Mouse (Mus musculus) small intestine, adult 2 months (tissue): Measurements from ENCODE around the gene Gna11. TPM values are rescaled to one million over a fixed set of nuclear protein-coding genes. Genes with fewer than 3 reads are reported as not detected.

Source experiments
- H3K27ac ChIP-seq: fragments of 200-500 bp; 2 replicates; pipeline ENCODE4 v1.5.1; 2012; ENCODE audit warnings: low read depth, low read length, control low read depth, inconsistent platforms; ENCODE audit not compliant: insufficient read depth
- H3K27me3 ChIP-seq: fragments of 200-500 bp; 2 replicates; pipeline ENCODE4 v1.6.1; 2012; ENCODE audit warnings: mild to moderate bottlenecking, moderate library complexity, low read length, inconsistent platforms; ENCODE audit not compliant: control insufficient read depth, insufficient read depth
- H3K36me3 ChIP-seq: fragments of 200-500 bp; 2 replicates; pipeline ENCODE4 v1.6.1; 2012; ENCODE audit warnings: mild to moderate bottlenecking, low read length, control low read depth, inconsistent platforms; ENCODE audit not compliant: control insufficient read depth, insufficient read depth
- H3K4me1 ChIP-seq: fragments of 200-500 bp; 2 replicates; pipeline ENCODE4 v1.6.1; 2012; ENCODE audit warnings: low read length, inconsistent platforms, mixed read lengths; ENCODE audit not compliant: control insufficient read depth, insufficient read depth, insufficient read length
- H3K4me3 ChIP-seq: fragments of 200-500 bp; 2 replicates; pipeline ENCODE4 v1.5.1; 2012; ENCODE audit warnings: low read depth, mild to moderate bottlenecking, control low read depth, inconsistent platforms, low read length, moderate library complexity
- CTCF ChIP-seq: fragments of 200-500 bp; IDR thresholded peaks from 2 replicates; pipeline ENCODE4 v1.5.1; 2012; ENCODE audit warnings: low read depth, mild to moderate bottlenecking, control low read depth, inconsistent platforms, low read length, moderate library complexity, mixed read lengths; ENCODE audit not compliant: insufficient replicate concordance, insufficient read length; ENCODE audit errors: extremely low read depth
- POLR2A ChIP-seq: fragments of 200-500 bp; IDR thresholded peaks from 2 replicates; pipeline ENCODE4 v1.6.1; 2012; ENCODE audit warnings: low read depth, mild to moderate bottlenecking, control low read depth, inconsistent platforms, low read length, moderate library complexity
- WGBS: fragments of 180-500 bp; shearing (Covaris S2); methylation state at CpG from one replicate; pipeline ENCODE4 v1.1.7; 2018; 5-methylcytosine and 5-hydroxymethylcytosine counted together
- polyA plus RNA-seq: library from polyadenylated mRNA; depleted of rRNA; stranded (reverse); fragments of >200 nt; gene quantifications from 2 replicates; pipeline ENCODE4 v1.2.3, GENCODE M21; 2012

Gna11 gene
- polyA plus RNA-seq, 1 experiment: 828 TPM

DNA sequence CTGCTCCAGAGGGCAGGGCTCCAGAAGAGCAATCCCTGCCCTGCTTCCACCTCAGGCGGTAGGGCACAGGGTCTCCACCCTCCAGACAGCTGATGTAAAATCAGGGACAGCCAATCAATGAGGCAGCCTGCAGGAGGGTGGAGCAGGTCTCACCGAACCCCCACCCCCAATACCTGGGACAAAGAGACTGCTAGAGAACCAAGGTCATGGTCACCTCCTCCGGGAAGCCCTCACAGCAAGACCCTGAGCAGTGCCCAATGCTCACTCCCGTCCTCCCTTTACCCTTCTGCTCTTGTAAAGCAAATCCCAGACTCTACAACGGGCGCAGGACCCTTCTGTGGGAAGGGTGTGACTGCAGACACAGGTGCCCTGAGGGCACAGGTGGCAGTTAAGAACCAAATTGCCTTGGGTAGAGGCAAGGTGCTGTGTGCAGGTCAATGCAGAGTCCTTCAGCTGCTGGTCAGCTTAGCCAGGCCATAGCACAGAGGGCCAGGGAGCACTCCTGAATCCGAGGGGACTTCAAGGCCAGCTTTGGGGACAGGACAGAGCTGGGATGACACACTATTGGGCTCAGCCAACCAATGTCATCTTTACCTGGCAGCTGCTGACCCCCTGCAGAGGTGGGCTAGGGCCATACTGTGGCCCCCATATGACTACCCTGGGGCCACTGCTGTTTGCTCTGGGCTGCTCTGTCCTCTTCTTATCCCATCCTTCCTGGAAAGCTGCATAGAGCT, 2.1 kb downstream of the Gna11 start:
- peaks cover 43% of the 10 kb centered on the region for H3K4me1 ChIP-seq
- TF ChIP-seq POLR2A: peak; percentile 68; the same call in 1 of the 2 replicates
- TF ChIP-seq CTCF: no peak
- H3K27ac ChIP-seq: peak overlapping the region; percentile 98
- H3K36me3 ChIP-seq: peaks cover 40% of the 10 kb centered on the region
- H3K27me3 ChIP-seq: no peaks in the 10 kb centered on the region
- WGBS: 31% methylated on average over 7 of the region's 7 CpGs
- peak overlapping the region; percentile 84 for H3K4me3 ChIP-seq

DNA sequence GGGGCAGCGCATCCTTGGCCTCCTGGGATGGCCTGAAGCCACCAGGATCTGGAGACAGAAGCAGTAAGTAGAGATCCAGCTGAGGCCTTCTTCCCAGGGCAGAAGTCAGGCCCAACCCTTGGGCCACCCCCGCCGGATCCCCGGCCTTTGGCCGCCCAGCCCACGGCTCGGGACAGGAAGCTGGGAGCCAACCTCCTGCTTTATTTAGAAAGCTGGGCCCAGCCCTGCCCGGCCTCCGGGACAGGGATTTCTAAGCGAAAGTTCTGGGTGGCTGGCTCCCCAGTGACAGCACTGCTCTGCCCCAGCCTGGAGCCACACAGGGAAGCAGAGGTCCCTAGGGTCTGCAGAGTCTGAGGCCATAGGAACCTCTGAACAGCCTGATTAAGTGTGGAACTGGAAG, 3.2 kb downstream of the Gna11 start:
- H3K4me1 ChIP-seq: peaks cover 45% of the 10 kb centered on the region
- 5% methylated on average over 10 of the region's 10 CpGs for WGBS
- TF ChIP-seq CTCF (no peak), POLR2A (peak; percentile 84)

DNA sequence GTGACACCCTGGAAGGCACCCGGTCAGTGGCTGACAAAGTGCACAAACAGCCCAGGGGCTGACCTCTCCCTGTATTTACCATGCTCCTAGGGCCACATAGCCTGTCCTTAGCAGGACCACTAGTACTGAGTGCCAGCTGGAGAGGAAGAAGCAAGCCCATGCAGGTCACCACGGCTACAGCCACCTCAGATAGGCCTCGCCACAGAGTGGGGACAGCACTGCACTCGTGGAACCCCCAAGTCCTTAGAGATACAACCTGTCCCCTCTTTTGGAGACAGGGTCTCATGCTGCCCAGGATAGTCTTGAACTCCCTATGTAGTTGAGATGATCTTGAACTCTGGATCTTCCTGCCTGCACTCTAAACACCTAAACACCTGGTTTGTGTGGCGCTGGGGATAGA, 3.6 kb downstream of the Gna11 start:
- Histone ChIP-seq H3K4me1 (peaks cover 43% of the 10 kb centered on the region), H3K4me3 (peak overlapping the region; percentile 84), H3K27me3 (no peaks in the 10 kb centered on the region), H3K36me3 (peaks cover 46% of the 10 kb centered on the region), H3K27ac (peak overlapping the region; percentile 98)
- 32% methylated on average over 5 of the region's 5 CpGs for WGBS
- no peak for TF ChIP-seq CTCF
- no peak for TF ChIP-seq POLR2A

More for the DNA sequence above, 3.2 kb downstream of the Gna11 start:
- H3K36me3 ChIP-seq: peaks cover 44% of the 10 kb centered on the region
- H3K27ac ChIP-seq: peak overlapping the region; percentile 98
- H3K27me3 ChIP-seq: no peaks in the 10 kb centered on the region
- H3K4me3 ChIP-seq: peak overlapping the region; percentile 84

DNA sequence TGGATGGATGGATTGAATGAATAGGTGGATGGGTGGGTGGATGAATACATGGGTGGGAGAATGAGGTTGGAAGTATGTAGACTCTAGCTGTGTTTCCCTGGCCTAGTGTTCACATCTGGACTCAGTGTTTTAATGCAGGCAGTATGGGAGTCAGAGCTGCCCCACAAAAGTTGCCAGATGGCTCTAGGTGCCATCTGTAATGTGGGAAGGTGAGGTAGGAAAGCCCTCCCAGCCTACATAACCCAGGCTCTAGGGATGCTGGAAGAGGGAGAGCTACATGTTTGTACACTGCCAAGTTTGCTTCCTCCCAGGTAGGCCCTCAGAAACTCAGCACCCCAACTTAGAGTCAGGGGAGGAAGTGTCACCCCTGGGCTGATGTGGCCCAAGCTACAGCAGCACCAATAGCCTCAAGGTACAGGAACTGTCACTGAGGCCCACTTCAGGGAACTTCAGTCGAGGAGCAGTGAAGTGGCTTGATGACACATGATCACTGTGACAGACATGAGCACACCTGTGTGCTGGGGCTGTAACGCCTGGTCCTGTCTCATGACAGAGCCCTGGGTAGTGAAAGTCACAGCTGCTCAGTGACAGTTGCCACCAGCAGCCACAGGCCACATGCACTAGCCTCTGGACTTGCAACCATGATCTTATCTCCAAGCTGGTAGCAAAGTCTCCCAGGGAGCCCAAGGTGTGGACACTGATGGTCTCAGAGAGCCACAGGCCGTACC, 6.5 kb downstream of the Gna11 start:
- no peak for TF ChIP-seq POLR2A
- no peak for TF ChIP-seq CTCF
- H3K4me1 ChIP-seq: peaks cover 47% of the 10 kb centered on the region
- H3K27ac ChIP-seq: peak overlapping the region; percentile 84
- peaks cover 67% of the 10 kb centered on the region for H3K36me3 ChIP-seq
- WGBS: 34% methylated on average over 3 of the region's 3 CpGs
- H3K27me3 ChIP-seq: no peaks in the 10 kb centered on the region
- no peak overlapping the region for H3K4me3 ChIP-seq

DNA sequence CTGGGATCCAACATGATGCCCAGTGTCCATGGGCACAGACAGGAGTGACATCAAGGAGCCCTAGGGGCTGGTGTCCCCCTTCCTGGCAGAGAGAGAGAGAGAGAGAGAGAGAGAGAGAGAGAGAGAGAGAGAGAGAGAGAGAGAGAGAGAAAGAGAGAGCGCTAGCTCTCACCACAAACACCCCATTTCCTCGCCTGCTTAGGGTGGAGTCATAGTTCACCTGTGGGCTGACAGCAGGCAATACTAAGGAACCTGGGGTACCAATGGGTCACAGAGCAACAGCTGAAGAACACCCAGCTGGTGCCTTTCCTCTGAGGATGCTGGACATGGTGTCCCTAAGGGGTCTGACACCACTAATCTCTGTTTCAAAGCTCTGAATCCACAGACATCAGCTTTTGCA, 7.6 kb downstream of the Gna11 start:
- TF ChIP-seq POLR2A (no peak), CTCF (no peak)
- Histone ChIP-seq H3K4me3 (no peak overlapping the region), H3K36me3 (peaks cover 71% of the 10 kb centered on the region), H3K4me1 (peaks cover 47% of the 10 kb centered on the region), H3K27ac (no peak overlapping the region; the same call in 1 of the 2 replicates), H3K27me3 (no peaks in the 10 kb centered on the region)
- WGBS: 66% methylated on average over 2 of the region's 2 CpGs

DNA sequence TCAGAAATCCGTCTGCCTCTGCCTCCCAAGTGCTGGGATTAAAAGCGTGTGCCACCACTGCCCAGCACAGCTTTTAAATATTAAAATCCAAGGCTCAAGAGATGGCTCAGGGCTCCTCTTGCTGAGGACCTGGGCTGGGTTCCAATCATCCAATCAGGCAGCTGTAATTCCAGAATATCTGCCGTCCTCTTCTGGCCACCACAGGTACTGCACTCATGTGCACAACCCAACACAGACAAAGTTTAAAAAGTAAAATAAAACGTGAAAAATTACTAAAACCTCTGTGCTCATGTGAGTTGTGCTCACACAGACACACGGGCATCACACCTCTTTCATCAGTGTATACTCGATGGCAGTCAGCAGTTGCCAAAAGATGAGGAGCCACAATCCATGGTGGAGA, 8.3 kb downstream of the Gna11 start:
- Histone ChIP-seq H3K4me1 (peaks cover 47% of the 10 kb centered on the region), H3K27ac (no peak overlapping the region; the same call in 1 of the 2 replicates), H3K27me3 (no peaks in the 10 kb centered on the region), H3K4me3 (no peak overlapping the region), H3K36me3 (peaks cover 74% of the 10 kb centered on the region)
- 74% methylated on average over 6 of the region's 6 CpGs for WGBS
- TF ChIP-seq POLR2A (no peak), CTCF (peak; percentile 44; the same call in 1 of the 2 replicates)

DNA sequence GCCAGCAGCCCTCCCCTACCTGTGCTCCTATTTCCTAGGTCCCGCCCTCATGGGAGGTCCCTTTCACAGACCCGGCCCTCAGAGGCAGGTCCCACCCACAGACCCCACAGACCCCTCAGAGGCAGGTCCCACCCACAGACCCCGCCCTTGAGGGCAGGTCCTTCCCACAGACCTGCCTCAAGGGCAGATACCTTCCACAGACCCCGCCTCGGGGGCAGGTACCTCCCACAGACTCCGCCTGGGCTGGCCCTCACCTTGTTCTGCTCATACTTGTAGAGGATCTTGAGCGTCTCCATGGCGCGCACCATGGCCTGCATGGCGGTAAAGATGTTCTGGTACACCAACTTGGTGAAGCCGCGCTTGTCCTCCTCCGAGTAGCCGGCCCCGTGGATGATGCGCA, 10.2 kb downstream of the Gna11 start:
- peaks cover 81% of the 10 kb centered on the region for H3K36me3 ChIP-seq
- TF ChIP-seq CTCF (no peak), POLR2A (no peak)
- no peak overlapping the region for H3K4me3 ChIP-seq
- no peak overlapping the region for H3K27ac ChIP-seq
- no peaks in the 10 kb centered on the region for H3K27me3 ChIP-seq
- WGBS: 82% methylated on average over 16 of the region's 16 CpGs
- peaks cover 31% of the 10 kb centered on the region for H3K4me1 ChIP-seq
